Mouse (Mus musculus): ENCODE measurements around the gene Fuca1. TPM values are rescaled to one million over a fixed set of nuclear protein-coding genes. Genes with fewer than 3 reads are reported as not detected.

Fuca1 gene
- polyA plus RNA-seq, 1 experiment, result 172 TPM

DNA sequence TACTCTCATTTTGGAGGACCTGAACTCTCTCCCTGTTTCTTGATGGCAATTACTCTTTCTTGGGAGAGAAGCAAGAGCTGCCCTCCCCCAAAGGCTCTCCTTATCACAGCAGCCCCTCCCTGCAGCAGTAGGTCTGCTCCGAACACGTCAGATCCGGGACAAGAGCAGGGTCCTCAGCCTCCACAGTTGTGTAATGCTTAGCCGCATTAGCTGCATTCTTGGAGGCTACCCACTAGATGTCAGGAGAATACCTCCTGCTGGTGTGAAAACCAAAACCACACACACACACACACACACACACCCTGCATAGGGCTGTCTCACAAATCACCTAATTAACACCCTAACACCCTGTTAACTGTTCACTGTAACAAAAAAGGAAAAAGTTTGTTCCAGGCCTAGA, 27.7 kb upstream of the Fuca1 start:
- no peak overlapping the region for H3K27ac ChIP-seq (ENCODE audit: control insufficient read depth, insufficient read depth, low read depth, low read length, poor library complexity)
- H3K4me1 ChIP-seq (ENCODE audit: control insufficient read depth, insufficient read depth, low read length), result peaks cover 11% of the 10 kb centered on the region; the same call in 1 of the 2 replicates
- 37% methylated on average over 4 of the region's 4 CpGs for WGBS
- H3K4me3 ChIP-seq (replicated peaks; ENCODE audit: control insufficient read depth, low read depth, low read length), result no peak overlapping the region
- TF ChIP-seq POLR2A (IDR thresholded peaks at IDR 0.05; ENCODE audit: borderline replicate concordance, control insufficient read depth, low read depth, low read length) (no peak), CTCF (IDR thresholded peaks at IDR 0.05; ENCODE audit: control insufficient read depth, insufficient read depth, low read length) (peak; percentile 18; the same call in 1 of the 2 replicates)

DNA sequence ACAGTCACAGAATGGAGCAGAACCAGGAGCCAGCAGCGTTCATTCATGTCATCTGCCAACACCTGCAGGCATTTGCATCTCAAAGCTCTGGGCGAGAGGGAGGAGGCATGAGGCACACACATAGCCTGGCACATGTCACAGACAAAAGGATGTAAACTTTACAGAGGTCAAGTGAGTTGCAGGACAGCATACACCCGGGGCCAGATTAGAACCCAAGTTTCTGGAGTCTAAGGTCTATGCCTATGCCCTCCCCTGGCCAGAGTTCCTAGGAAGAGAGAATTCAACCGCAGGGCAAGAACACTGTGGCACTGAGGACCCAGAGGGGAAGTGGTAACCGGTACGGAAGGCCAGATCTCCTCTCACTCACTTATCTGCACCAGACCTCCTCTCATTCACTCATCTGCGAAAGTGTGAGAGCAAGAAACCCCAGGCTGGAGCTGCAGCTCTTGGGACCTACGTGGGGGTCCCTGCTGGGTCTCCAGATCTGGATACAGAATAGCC, 25.4 kb upstream of the Fuca1 start, which contains the start of gene Cnr2:
Gene Cnr2, plus strand, starts transcription at position 324 of the 501 bp plus-strand sequence.
- Histone ChIP-seq H3K4me3 (replicated peaks; ENCODE audit: control insufficient read depth, low read depth, low read length) (peak within 1 kb of the TSS; percentile 77), H3K4me1 (ENCODE audit: control insufficient read depth, insufficient read depth, low read length) (peaks cover 11% of the 10 kb centered on the region; the same call in 1 of the 2 replicates), H3K27ac (ENCODE audit: control insufficient read depth, insufficient read depth, low read depth, low read length, poor library complexity) (peak within 1 kb of the TSS; percentile 89)
- 6% methylated on average over 8 of the region's 8 CpGs for WGBS
- no peak for TF ChIP-seq CTCF (IDR thresholded peaks at IDR 0.05; ENCODE audit: control insufficient read depth, insufficient read depth, low read length)
- TF ChIP-seq POLR2A (IDR thresholded peaks at IDR 0.05; ENCODE audit: borderline replicate concordance, control insufficient read depth, low read depth, low read length), result no peak

DNA sequence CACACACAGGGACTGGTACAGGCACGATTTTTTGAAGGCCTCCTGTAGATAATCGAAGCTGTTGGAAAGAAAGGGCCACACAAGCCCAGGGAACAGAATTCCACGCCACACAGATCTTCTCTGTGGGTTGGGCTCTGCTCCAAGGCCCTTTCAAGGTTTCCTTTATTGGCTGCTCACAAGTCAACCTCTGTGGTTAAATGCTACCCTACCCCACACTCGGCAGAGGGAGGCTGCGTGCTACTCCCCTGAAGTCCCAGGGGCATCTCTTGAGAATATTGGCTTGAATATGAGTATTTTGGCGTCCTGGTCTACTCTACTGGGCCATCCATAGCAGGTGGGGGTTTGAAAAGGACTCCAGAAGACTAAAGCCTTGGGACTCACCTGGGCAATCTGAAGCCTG, 24.4 kb upstream of the Fuca1 start:
- 7% methylated on average over 6 of the region's 6 CpGs for WGBS
- peaks cover 10% of the 10 kb centered on the region; the same call in 1 of the 2 replicates for H3K4me1 ChIP-seq (ENCODE audit: control insufficient read depth, insufficient read depth, low read length)
- TF ChIP-seq CTCF (IDR thresholded peaks at IDR 0.05; ENCODE audit: control insufficient read depth, insufficient read depth, low read length) (no peak), POLR2A (IDR thresholded peaks at IDR 0.05; ENCODE audit: borderline replicate concordance, control insufficient read depth, low read depth, low read length) (no peak)
- peak overlapping the region; percentile 89 for H3K27ac ChIP-seq (ENCODE audit: control insufficient read depth, insufficient read depth, low read depth, low read length, poor library complexity)
- peak overlapping the region; percentile 77 for H3K4me3 ChIP-seq (replicated peaks; ENCODE audit: control insufficient read depth, low read depth, low read length)

DNA sequence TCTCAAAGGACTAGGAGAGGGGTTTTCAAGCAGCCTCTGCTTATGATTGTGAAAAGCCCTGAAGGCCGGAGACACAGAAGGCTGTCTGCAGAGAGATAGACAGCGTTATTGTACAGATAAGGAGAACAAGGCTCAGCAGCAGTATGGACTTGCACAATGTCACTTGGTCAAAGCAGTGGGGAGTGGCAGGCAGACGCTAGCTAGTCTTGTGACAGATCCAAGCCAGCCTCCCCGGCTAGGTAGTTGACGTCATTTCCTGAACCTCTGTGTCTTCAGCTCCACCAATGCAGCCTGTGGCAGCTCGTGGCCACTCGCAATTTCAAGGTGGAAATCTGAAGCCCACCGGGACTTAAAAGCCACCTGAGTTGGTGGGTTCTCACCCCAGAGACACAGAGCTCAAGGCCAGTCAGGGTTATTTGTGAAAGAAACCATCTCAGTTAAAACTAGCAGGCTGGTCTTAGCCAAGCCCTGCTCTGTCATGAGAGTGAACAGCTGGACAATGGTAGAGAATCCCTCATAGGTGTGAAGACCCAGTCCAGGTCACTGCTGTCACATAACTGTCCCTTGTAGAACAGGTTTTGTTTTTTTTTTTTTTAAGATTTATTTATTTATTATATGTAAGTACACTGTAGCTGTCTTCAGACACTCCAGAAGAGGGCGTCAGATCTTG, 22.0 kb upstream of the Fuca1 start:
- peak overlapping the region; percentile 91 for H3K27ac ChIP-seq (ENCODE audit: control insufficient read depth, insufficient read depth, low read depth, low read length, poor library complexity)
- 9% methylated on average over 9 of the region's 9 CpGs for WGBS
- peak overlapping the region; percentile 5 for H3K4me3 ChIP-seq (replicated peaks; ENCODE audit: control insufficient read depth, low read depth, low read length)
- TF ChIP-seq CTCF (IDR thresholded peaks at IDR 0.05; ENCODE audit: control insufficient read depth, insufficient read depth, low read length) (no peak), POLR2A (IDR thresholded peaks at IDR 0.05; ENCODE audit: borderline replicate concordance, control insufficient read depth, low read depth, low read length) (no peak)
- peaks cover 10% of the 10 kb centered on the region; the same call in 1 of the 2 replicates for H3K4me1 ChIP-seq (ENCODE audit: control insufficient read depth, insufficient read depth, low read length)

DNA sequence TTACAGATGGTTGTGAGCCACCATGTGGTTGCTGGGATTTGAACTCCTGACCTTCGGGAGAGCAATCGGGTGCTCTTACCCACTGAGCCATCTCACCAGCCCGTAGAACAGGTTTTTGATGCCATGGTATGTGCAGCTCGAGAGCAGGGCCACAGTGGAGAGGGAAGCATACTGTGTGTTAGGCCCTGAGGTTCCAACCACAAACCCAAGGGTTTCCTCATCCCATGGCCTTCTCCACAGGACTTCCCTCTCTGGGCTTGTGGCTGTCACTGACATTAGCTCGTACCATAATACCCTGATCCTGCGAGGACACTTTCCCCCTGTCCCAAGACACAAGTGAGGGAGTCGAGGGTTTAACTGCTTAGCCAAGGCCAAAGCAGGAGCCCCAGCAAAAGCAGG, 21.5 kb upstream of the Fuca1 start:
- Histone ChIP-seq H3K4me1 (ENCODE audit: control insufficient read depth, insufficient read depth, low read length) (peaks cover 10% of the 10 kb centered on the region; the same call in 1 of the 2 replicates), H3K4me3 (replicated peaks; ENCODE audit: control insufficient read depth, low read depth, low read length) (no peak overlapping the region), H3K27ac (ENCODE audit: control insufficient read depth, insufficient read depth, low read depth, low read length, poor library complexity) (peak overlapping the region; percentile 61)
- WGBS, result 27% methylated on average over 7 of the region's 7 CpGs
- TF ChIP-seq CTCF (IDR thresholded peaks at IDR 0.05; ENCODE audit: control insufficient read depth, insufficient read depth, low read length), result no peak
- TF ChIP-seq POLR2A (IDR thresholded peaks at IDR 0.05; ENCODE audit: borderline replicate concordance, control insufficient read depth, low read depth, low read length), result no peak

DNA sequence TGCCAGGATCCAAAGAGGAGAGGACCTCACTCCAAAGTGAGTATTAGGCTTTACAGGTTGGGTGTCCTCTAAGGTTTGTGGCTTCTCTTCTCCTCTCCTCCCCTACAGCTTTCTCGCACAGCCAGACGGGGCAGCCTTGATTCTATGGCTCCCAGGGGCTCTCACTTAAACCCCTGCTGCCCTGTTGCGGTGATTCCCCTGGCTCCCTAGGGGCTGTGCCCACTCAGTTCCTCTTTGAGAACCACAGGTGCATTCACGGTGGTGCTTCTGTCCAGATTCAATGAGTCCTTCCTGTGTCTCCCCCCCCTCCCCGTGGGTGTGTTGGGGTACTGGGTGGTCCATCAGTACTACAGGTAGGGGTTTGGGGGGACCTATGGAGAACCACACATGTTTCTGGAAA, 20.5 kb upstream of the Fuca1 start:
- peaks cover 8% of the 10 kb centered on the region; the same call in 1 of the 2 replicates for H3K4me1 ChIP-seq (ENCODE audit: control insufficient read depth, insufficient read depth, low read length)
- peak overlapping the region; percentile 16 for H3K27ac ChIP-seq (ENCODE audit: control insufficient read depth, insufficient read depth, low read depth, low read length, poor library complexity)
- TF ChIP-seq CTCF (IDR thresholded peaks at IDR 0.05; ENCODE audit: control insufficient read depth, insufficient read depth, low read length) (no peak), POLR2A (IDR thresholded peaks at IDR 0.05; ENCODE audit: borderline replicate concordance, control insufficient read depth, low read depth, low read length) (no peak)
- no peak overlapping the region for H3K4me3 ChIP-seq (replicated peaks; ENCODE audit: control insufficient read depth, low read depth, low read length)
- WGBS, result 44% methylated on average over 5 of the region's 5 CpGs

DNA sequence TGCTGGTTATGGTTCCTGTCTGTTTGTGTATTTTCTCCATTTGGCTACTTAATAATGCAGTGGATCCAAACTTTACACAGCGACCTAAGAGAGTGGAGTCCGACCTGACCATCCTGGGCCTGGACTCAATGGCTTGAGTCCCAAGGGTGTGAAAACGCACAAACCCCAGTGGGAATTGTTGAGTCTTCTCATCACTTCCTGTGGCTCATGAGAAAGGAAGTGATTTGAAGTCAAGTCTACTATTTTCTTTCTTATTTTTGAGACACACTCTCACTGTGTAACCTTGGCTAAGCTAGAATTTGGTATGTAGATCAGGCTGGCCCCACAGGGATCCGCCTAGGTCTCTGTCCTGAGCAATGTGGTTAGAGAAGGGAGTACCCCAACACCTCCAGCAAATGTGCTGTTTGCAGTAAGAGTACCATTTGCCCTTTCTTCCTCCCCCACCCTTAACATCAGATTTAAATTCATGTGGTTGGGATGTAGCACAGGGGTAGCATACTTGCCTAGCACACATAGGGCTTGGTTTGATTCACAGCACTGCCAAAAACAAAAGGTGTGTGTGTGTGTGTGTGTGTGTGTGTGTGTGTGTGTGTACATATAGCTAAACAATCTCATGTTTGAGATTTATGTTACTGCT, 17.8 kb upstream of the Fuca1 start:
- no peak for TF ChIP-seq CTCF (IDR thresholded peaks at IDR 0.05; ENCODE audit: control insufficient read depth, insufficient read depth, low read length)
- no peak for TF ChIP-seq POLR2A (IDR thresholded peaks at IDR 0.05; ENCODE audit: borderline replicate concordance, control insufficient read depth, low read depth, low read length)
- WGBS, result 70% methylated on average over 4 of the region's 4 CpGs
- Histone ChIP-seq H3K27ac (ENCODE audit: control insufficient read depth, insufficient read depth, low read depth, low read length, poor library complexity) (peak overlapping the region; percentile 43; the same call in 1 of the 2 replicates), H3K4me3 (replicated peaks; ENCODE audit: control insufficient read depth, low read depth, low read length) (no peak overlapping the region), H3K4me1 (ENCODE audit: control insufficient read depth, insufficient read depth, low read length) (peaks cover 6% of the 10 kb centered on the region; the same call in 1 of the 2 replicates)

DNA sequence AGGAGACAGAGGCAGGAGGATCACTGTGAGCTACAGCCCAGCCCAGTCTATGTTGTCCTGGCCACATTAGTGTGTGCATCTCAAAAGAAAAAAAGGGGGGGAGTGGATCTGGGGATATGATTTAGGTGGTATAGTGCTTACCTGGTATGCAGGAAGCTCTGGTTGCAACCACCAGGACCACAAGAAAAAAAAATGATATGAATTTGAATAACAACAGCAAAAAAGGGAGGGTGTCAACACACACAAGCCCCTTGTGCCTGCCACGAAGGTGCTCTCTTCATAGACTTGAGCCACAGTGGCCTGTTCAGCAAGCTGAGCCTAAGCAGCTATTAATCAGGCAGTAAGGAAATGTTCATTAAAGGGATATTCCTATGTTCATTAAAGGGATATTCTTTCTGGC, 15.7 kb upstream of the Fuca1 start:
- TF ChIP-seq CTCF (IDR thresholded peaks at IDR 0.05; ENCODE audit: control insufficient read depth, insufficient read depth, low read length) (no peak), POLR2A (IDR thresholded peaks at IDR 0.05; ENCODE audit: borderline replicate concordance, control insufficient read depth, low read depth, low read length) (no peak)
- WGBS, result 68% methylated on average over 1 of the region's 1 CpGs
- Histone ChIP-seq H3K4me3 (replicated peaks; ENCODE audit: control insufficient read depth, low read depth, low read length) (no peak overlapping the region), H3K4me1 (ENCODE audit: control insufficient read depth, insufficient read depth, low read length) (peaks cover 3% of the 10 kb centered on the region; the same call in 1 of the 2 replicates), H3K27ac (ENCODE audit: control insufficient read depth, insufficient read depth, low read depth, low read length, poor library complexity) (no peak overlapping the region)

All from bone marrow, adult 2 months (tissue).